Mouse (Mus musculus) erythroblast, embryonic 14.5 days (primary cell): ENCODE data around the gene Slc7a1. TPM values are rescaled to one million over a fixed set of nuclear protein-coding genes. Genes with fewer than 3 reads are reported as not detected.

Experiments used
- H3K27me3 ChIP-seq: 2 replicates; pipeline ENCODE4 v1.6.1; 2012; ENCODE audit warnings: inconsistent platforms; ENCODE audit not compliant: control insufficient read depth
- H3K36me3 ChIP-seq: 2 replicates; pipeline ENCODE4 v1.6.1; 2012; ENCODE audit warnings: mild to moderate bottlenecking, inconsistent platforms; ENCODE audit not compliant: control insufficient read depth
- H3K4me1 ChIP-seq: 2 replicates; pipeline ENCODE4 v1.6.1; 2012; ENCODE audit warnings: inconsistent platforms; ENCODE audit not compliant: control insufficient read depth
- H3K4me3 ChIP-seq: replicated peaks from 2 replicates; pipeline ENCODE3; 2012; ENCODE audit warnings: moderate library complexity, mild to moderate bottlenecking, inconsistent platforms
- H3K9me3 ChIP-seq: 2 replicates; pipeline ENCODE4 v1.6.1; 2012; ENCODE audit warnings: low read length, inconsistent platforms, mixed read lengths; ENCODE audit not compliant: control insufficient read depth
- GATA1 ChIP-seq: IDR thresholded peaks from 2 replicates; pipeline ENCODE4 v1.6.1; 2012; ENCODE audit warnings: low read length, inconsistent platforms, mixed read lengths
- TAL1 ChIP-seq: IDR thresholded peaks from 3 replicates; pipeline ENCODE4 v1.6.1; 2012; ENCODE audit warnings: low read length, inconsistent platforms, mixed read lengths
- polyA plus RNA-seq: library from polyadenylated mRNA; stranded (reverse); fragments of >175 nt; gene quantifications from 2 replicates; pipeline ENCODE4 v1.2.3, GENCODE M21; 2012

Gene Slc7a1
- polyA plus RNA-seq, 1 experiment: 0.89 TPM

DNA sequence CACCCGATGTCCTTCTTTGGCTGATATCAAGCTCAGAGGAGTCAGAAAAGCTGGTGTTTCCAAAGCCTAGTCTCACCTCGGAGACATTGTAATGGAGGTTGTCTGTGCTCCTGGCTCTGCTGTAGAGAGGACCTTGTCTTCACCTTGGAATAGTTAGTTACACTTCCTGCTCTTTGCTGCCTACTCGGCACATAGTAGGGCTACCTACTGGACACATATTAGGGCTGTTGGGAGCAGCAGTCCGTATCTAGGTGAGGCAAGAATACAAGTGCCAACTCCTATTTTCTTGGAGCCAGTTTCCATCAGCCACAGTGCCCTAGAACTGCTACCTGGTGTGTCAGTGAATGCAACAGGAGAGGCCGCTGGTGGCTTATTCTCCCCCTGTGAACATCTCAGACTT lies 112.2 kb downstream of the Slc7a1 start:
- Histone ChIP-seq H3K36me3 (no peaks in the 10 kb centered on the region), H3K9me3 (peaks cover 46% of the 10 kb centered on the region)
- TF ChIP-seq GATA1: no peak
- no peak for TF ChIP-seq TAL1

DNA sequence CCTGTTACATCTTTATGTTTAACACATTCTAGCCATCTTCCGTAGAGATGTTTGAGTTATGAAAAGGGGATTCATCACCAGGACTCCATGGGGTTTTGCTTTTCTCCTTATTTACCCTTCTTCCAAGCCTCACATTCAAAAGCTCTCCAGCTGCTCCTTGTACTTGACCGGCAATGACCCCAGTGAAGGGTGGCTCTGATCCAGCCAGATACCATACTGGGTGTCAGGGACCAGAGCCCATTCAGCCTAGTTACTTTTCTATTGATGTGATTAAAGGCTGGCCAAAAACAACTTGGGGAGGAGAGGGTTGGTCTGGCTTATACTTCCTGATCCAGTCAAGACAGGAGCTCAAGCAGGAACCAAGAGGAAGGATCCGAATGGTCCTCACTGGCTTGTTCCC lies 116.1 kb downstream of the Slc7a1 start:
- no peaks in the 10 kb centered on the region for H3K36me3 ChIP-seq
- TF ChIP-seq GATA1 (no peak), TAL1 (no peak)
- H3K9me3 ChIP-seq: peaks cover 40% of the 10 kb centered on the region
- no peaks in the 10 kb centered on the region for H3K4me1 ChIP-seq
- H3K4me3 ChIP-seq: no peak overlapping the region
- no peaks in the 10 kb centered on the region for H3K27me3 ChIP-seq

More for the DNA sequence above, 112.2 kb downstream of the Slc7a1 start:
- Histone ChIP-seq H3K4me1 (no peaks in the 10 kb centered on the region), H3K27me3 (no peaks in the 10 kb centered on the region; the same call in 1 of the 2 replicates), H3K4me3 (no peak overlapping the region)

DNA sequence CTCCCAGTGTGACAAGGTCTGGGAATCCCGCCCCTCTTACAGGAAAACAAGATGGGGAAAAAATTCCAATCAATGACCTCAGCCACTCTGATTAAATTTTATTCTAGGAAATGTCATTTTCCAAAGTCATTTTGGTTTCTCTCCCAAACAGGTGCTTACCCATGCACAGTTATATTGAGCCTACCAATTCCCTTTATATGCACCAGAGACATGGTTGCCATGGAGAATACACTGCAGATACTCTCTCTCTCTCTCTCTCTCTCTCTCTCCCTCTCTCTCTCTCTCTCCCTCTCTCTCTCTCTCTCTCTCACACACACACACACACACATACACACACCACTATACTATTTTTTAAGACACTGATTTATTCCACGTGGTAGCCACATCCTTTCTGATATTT lies 116.5 kb downstream of the Slc7a1 start:
- Histone ChIP-seq H3K4me1 (no peaks in the 10 kb centered on the region), H3K9me3 (peaks cover 40% of the 10 kb centered on the region), H3K36me3 (no peaks in the 10 kb centered on the region), H3K4me3 (no peak overlapping the region), H3K27me3 (no peaks in the 10 kb centered on the region)
- TF ChIP-seq GATA1: no peak
- no peak for TF ChIP-seq TAL1

DNA sequence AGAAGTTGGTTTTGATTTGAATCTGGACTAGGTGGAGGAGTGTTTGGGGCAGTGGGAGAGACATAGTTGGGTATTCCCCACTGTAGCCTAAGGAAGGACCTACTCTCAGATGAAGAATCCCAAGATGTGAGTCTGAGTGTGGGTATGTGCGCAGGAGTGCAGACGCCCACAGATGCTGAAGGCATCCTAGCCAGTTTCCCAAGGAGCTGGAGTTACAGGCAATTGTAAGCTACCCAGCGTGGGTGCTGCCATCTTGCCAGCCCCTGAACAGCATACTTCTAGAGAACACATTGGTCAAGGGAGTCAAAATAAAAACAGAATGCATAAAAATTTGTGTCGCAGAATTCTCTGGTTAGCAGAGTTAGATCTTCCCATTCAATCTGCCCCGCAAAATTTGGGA lies 117.1 kb downstream of the Slc7a1 start:
- H3K4me1 ChIP-seq: no peaks in the 10 kb centered on the region
- TF ChIP-seq GATA1: no peak
- no peak for TF ChIP-seq TAL1
- no peaks in the 10 kb centered on the region for H3K36me3 ChIP-seq
- H3K4me3 ChIP-seq: no peak overlapping the region
- H3K27me3 ChIP-seq: no peaks in the 10 kb centered on the region
- H3K9me3 ChIP-seq: peaks cover 42% of the 10 kb centered on the region

DNA sequence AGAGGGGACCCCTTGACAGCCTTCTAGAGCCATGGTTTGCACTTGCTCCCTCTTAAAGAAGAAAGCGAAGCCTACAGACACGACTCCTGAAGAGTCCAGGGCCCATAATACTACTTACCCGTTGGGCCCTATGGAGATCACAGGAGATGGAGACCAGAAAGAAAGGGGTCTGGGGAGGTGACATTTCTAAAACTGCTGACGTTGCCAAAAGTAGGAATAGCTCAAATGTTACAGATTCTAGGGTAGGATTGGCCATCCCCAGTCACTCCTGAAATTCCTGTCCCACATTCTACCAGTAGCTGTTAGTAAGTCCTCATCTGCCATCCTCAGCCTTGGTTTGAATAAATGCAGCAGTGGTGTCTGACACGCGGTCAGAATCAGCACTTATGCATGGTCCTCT lies 117.6 kb downstream of the Slc7a1 start:
- Histone ChIP-seq H3K36me3 (no peaks in the 10 kb centered on the region), H3K27me3 (no peaks in the 10 kb centered on the region), H3K4me3 (no peak overlapping the region), H3K4me1 (no peaks in the 10 kb centered on the region), H3K9me3 (peaks cover 40% of the 10 kb centered on the region)
- TF ChIP-seq TAL1: no peak
- no peak for TF ChIP-seq GATA1

DNA sequence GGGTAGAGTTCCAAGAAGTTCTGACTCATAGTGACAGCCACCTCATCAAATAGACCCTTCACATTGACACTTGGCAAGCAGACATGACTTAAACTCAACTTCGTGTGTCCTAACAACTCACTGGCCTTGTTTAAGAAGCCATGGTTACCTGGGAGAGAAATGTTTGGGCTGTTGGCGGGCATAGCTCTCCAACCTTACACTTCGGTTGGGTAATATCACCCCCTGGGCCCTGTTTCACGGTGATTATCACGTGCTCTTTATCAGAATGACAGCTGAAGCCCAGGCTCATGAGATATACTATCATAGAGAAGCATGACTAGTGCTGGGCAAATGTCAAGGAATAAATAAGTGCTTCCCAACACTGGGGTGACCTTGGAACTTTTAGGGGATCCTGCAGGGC lies 119.4 kb downstream of the Slc7a1 start:
- TF ChIP-seq GATA1 (no peak), TAL1 (no peak)
- H3K4me1 ChIP-seq: no peaks in the 10 kb centered on the region
- no peaks in the 10 kb centered on the region for H3K36me3 ChIP-seq
- peaks cover 42% of the 10 kb centered on the region for H3K9me3 ChIP-seq
- H3K4me3 ChIP-seq: no peak overlapping the region
- H3K27me3 ChIP-seq: no peaks in the 10 kb centered on the region

DNA sequence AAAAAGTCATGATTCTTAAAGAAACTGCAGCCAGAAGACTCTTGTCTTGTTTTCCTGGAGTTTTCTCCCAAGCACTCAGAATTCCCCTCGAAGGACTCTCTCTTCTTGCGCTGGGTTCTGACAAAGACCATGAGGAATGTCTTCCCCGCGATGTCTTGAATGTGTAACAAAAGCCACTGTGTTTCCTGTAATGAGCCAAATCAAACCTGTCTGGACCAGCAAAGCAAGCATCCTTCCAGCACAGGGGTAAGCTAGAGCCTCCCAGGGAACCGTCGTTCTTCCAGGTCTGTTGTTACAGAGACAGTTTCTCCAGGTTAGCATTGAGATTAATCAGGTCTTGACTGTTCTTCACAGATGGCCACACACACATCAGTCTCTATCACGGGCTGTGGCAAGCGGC lies 121.5 kb downstream of the Slc7a1 start:
- H3K27me3 ChIP-seq: no peaks in the 10 kb centered on the region
- H3K36me3 ChIP-seq: no peaks in the 10 kb centered on the region
- no peaks in the 10 kb centered on the region for H3K4me1 ChIP-seq
- H3K9me3 ChIP-seq: peaks cover 41% of the 10 kb centered on the region
- TF ChIP-seq GATA1 (no peak), TAL1 (no peak)
- no peak overlapping the region for H3K4me3 ChIP-seq

Other genes with a start within 250 kb of the Slc7a1 start
- 0.23 and 0.42 TPM in 2 replicates for gene Ubl3, start 152.9 kb upstream of the Slc7a1 start, polyA plus RNA-seq